Mouse (Mus musculus) heart, postnatal 14 days (tissue): ENCODE data around the gene Casz1. TPM values are rescaled to one million over a fixed set of nuclear protein-coding genes. Genes with fewer than 3 reads are reported as not detected.

Experiments used
- DNase-seq, 2 experiments: peaks; one replicate each; pipeline ENCODE4 v3.0.0; 2021 to 2022
- intact Hi-C: fragments of 180-260 bp; cut with DNase I; formaldehyde crosslinking; loops from one replicate; pipeline ENCODE4 v1.15.1; 2025
- total RNA-seq, 2 experiments: library from RNA; stranded (reverse); gene quantifications; 2 replicates each; pipeline ENCODE4 v1.2.3; 2021

Gene Casz1
- total RNA-seq, 2 experiments from 2014 or later = 48.1 to 53.1 TPM

- no peak for DNase-seq
- intact Hi-C loops = no loop called here
Observed at GRCm38 (mm10) chr4:148795038-148795437, 9.2 kb upstream of the Casz1 start.

GRCm38 (mm10) chr4:148797475-148798324 is 6.5 kb upstream of the Casz1 start:
- intact Hi-C loops = no loop called here

GRCm38 (mm10) chr4:148803031-148803430 is 1.2 kb upstream of the Casz1 start:
- intact Hi-C loops = no loop called here
- DNase-seq = no peak

More at GRCm38 (mm10) chr4:148797475-148798324, 6.5 kb upstream of the Casz1 start:
- DNase-seq = no peak

- no peak for DNase-seq
- intact Hi-C loops = loop anchor here (2.0 kb wide), 2 partner anchors 57 to 99 kb away; no protein-coding TSS in a partner anchor
Observed at GRCm38 (mm10) chr4:148803636-148804035, 593 bp upstream of the Casz1 start.

- DNase-seq = no peak
- intact Hi-C loops = loop anchor here (2.0 to 5.0 kb wide), 4 partner anchors 58 to 258 kb away; no protein-coding TSS in a partner anchor
Observed at GRCm38 (mm10) chr4:148804780-148805160, 541 bp downstream of the Casz1 start.

- intact Hi-C loops = loop anchor here (2.0 to 5.0 kb wide), 4 partner anchors 58 to 257 kb away; no protein-coding TSS in a partner anchor
- DNase-seq = peak; percentile 43 to 62
Observed at GRCm38 (mm10) chr4:148805161-148805810, 1.1 kb downstream of the Casz1 start.

- intact Hi-C loops = loop anchor here (2.0 to 5.0 kb wide), 4 partner anchors 59 to 256 kb away; no protein-coding TSS in a partner anchor
Observed at GRCm38 (mm10) chr4:148805811-148806747, 1.9 kb downstream of the Casz1 start.

GRCm38 (mm10) chr4:148806836-148807235 is 2.6 kb downstream of the Casz1 start:
- peak; percentile 67 to 74 for DNase-seq
- intact Hi-C loops = loop anchor here (5.0 kb wide), 2 partner anchors 240 to 255 kb away; no protein-coding TSS in a partner anchor

More at GRCm38 (mm10) chr4:148805811-148806747, 1.9 kb downstream of the Casz1 start:
- DNase-seq = peak; percentile 19 to 50

- intact Hi-C loops = loop anchor here (5.0 kb wide), 2 partner anchors 240 to 255 kb away; no protein-coding TSS in a partner anchor
- no peak for DNase-seq
Observed at GRCm38 (mm10) chr4:148807397-148807796, 3.2 kb downstream of the Casz1 start.

GRCm38 (mm10) chr4:148808839-148809238 is 4.6 kb downstream of the Casz1 start:
- intact Hi-C loops = loop anchor here (5.0 kb wide), 2 partner anchors 238 to 253 kb away; no protein-coding TSS in a partner anchor
- no peak for DNase-seq

GRCm38 (mm10) chr4:148810706-148811105 is 6.5 kb downstream of the Casz1 start:
- intact Hi-C loops = no loop called here
- no peak for DNase-seq

- intact Hi-C loops = no loop called here
- peak; percentile 73 to 81 for DNase-seq
Observed at GRCm38 (mm10) chr4:148811940-148812339, 7.7 kb downstream of the Casz1 start.

GRCm38 (mm10) chr4:148813247-148813646 is 9.0 kb downstream of the Casz1 start:
- intact Hi-C loops = no loop called here
- DNase-seq = peak in 1 of 2 experiments; percentile 43

GRCm38 (mm10) chr4:148816556-148816955 is 12.3 kb downstream of the Casz1 start:
- intact Hi-C loops = no loop called here
- no peak for DNase-seq

- DNase-seq = peak in 1 of 2 experiments; percentile 30
- intact Hi-C loops = no loop called here
Observed at GRCm38 (mm10) chr4:148818161-148818560, 13.9 kb downstream of the Casz1 start.

- DNase-seq = no peak
- intact Hi-C loops = no loop called here
Observed at GRCm38 (mm10) chr4:148820171-148820570, 15.9 kb downstream of the Casz1 start.

GRCm38 (mm10) chr4:148823281-148823680 is 19.1 kb downstream of the Casz1 start:
- intact Hi-C loops = no loop called here
- DNase-seq = peak in 1 of 2 experiments; percentile 31

GRCm38 (mm10) chr4:148830350-148830749 is 26.1 kb downstream of the Casz1 start:
- intact Hi-C loops = no loop called here
- DNase-seq = peak in 1 of 2 experiments; percentile 36

- DNase-seq = peak; percentile 37 to 40
- intact Hi-C loops = no loop called here
Observed at GRCm38 (mm10) chr4:148833245-148833990, 29.2 kb downstream of the Casz1 start.
